Mouse (Mus musculus) megakaryocyte, embryonic 14.5 days (primary cell): Measurements from ENCODE around the gene Htr1d.

Experiments used
- FLI1 ChIP-seq: IDR thresholded peaks from 2 replicates; pipeline ENCODE4 v1.6.1; 2012; ENCODE audit warnings: low read length, inconsistent platforms, mixed read lengths
- GATA1 ChIP-seq: IDR thresholded peaks from 3 replicates; pipeline ENCODE4 v1.6.1; 2012; ENCODE audit warnings: mixed read lengths, low read length, inconsistent platforms, borderline replicate concordance

DNA sequence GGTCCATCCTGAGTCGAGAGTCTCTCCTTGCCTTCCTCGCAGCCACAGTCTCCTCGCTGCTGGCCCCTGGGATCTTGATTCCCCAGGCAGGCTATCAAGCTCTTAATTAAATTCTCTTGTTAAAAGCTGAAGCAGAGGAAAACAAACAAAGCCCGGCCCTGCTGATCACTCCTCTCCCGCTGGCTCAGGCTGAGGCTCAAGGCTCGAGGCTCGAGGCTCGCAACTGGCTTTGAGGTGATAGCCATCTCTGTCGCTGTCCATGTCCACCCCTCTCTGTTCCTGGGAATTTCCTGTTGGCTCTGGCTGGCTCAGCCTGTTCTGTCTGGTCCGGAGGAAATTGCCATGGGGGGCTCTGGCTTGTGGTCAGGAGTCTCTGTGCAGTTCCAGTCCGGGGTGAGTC lies 4.4 kb upstream of the Htr1d start:
- TF ChIP-seq GATA1 (no peak), FLI1 (no peak)
